Mouse (Mus musculus): ENCODE measurements around the gene Cav3. TPM values are rescaled to one million over a fixed set of nuclear protein-coding genes. Genes with fewer than 3 reads are reported as not detected.

Cav3 gene
- polyA plus RNA-seq, 1 experiment from 2014 or later: 0.50 TPM

Other genes starting within 250 kb of the Cav3 start
- gene Lmcd1, start 185.7 kb upstream of the Cav3 start, polyA plus RNA-seq (2015; fragmentation: Nextera tagmentation; extraction: Ambion mirVana): 13.4 and 15.4 TPM in 2 replicates
- 0.90 and 1.1 TPM in 2 replicates for gene Ssu2, start 71.5 kb upstream of the Cav3 start, polyA plus RNA-seq (2015; fragmentation: Nextera tagmentation; extraction: Ambion mirVana)
- gene Oxtr, start 30.4 kb downstream of the Cav3 start, polyA plus RNA-seq (2015; fragmentation: Nextera tagmentation; extraction: Ambion mirVana): 0.63 and 1.4 TPM in 2 replicates
- 13.4 and 13.7 TPM in 2 replicates for gene Rad18, start 237.2 kb downstream of the Cav3 start, polyA plus RNA-seq (2015; fragmentation: Nextera tagmentation; extraction: Ambion mirVana)